Mouse (Mus musculus) hindbrain, embryonic 14.5 days (tissue): ENCODE results near the gene Ptprb. TPM values are rescaled to one million over a fixed set of nuclear protein-coding genes. Genes with fewer than 3 reads are reported as not detected.

Source experiments
- ATAC-seq: fragments of 200-750 bp; cut with Nextera tagmentation; 2 replicates; pipeline ENCODE4 v1.8.0; 2017; ENCODE audit warnings: moderate number of reproducible peaks, mild to moderate bottlenecking, moderate TSS enrichment, moderate library complexity; ENCODE audit not compliant: low FRiP score
- DNase-seq: peaks from one replicate; pipeline ENCODE4 v3.0.0-alpha.2; 2015; ENCODE audit warnings: low spot score
- H3K27ac ChIP-seq: fragments of 300-500 bp; sonication (generic); 2 replicates; pipeline ENCODE4 v1.5.1; 2014; ENCODE audit warnings: mild to moderate bottlenecking, moderate library complexity
- H3K27me3 ChIP-seq: fragments of 300-500 bp; sonication (generic); 2 replicates; pipeline ENCODE4 v1.6.1; 2014; ENCODE audit warnings: mild to moderate bottlenecking, low read length, mixed read lengths; ENCODE audit not compliant: control insufficient read depth, insufficient read depth
- H3K36me3 ChIP-seq: fragments of 300-500 bp; sonication (generic); replicated peaks from 2 replicates; pipeline ENCODE4 v1.6.1; 2014; ENCODE audit not compliant: control insufficient read depth, insufficient read depth
- H3K4me1 ChIP-seq: fragments of 300-500 bp; sonication (generic); replicated peaks from 2 replicates; pipeline ENCODE4 v1.6.1; 2014; ENCODE audit warnings: antibody characterized with exemption, low read length, mixed read lengths; ENCODE audit not compliant: control insufficient read depth, insufficient read depth
- H3K4me2 ChIP-seq: fragments of 300-500 bp; sonication (generic); replicated peaks from 2 replicates; pipeline ENCODE4 v1.6.1; 2014; ENCODE audit warnings: mild to moderate bottlenecking, moderate library complexity
- H3K4me3 ChIP-seq: fragments of 300-500 bp; sonication (generic); replicated peaks from 2 replicates; pipeline ENCODE4 v1.5.1; 2014; ENCODE audit warnings: mild to moderate bottlenecking, low read length
- H3K9ac ChIP-seq: fragments of 300-500 bp; sonication (generic); 2 replicates; pipeline ENCODE4 v1.6.1; 2014
- H3K9me3 ChIP-seq: fragments of 300-500 bp; sonication (generic); 2 replicates; pipeline ENCODE4 v1.6.1; 2016; ENCODE audit warnings: low read length; ENCODE audit not compliant: control insufficient read depth
- WGBS: fragments of 180-500 bp; shearing (Covaris S2); extraction: QIAGEN DNeasy Blood & Tissue Kit; methylation state at CpG from one replicate; pipeline ENCODE4 v1.1.7; 2014; 5-methylcytosine and 5-hydroxymethylcytosine counted together
- polyA plus RNA-seq: library from polyadenylated mRNA; unstranded; fragments of >200 nt; fragmentation: Nextera tagmentation; extraction: Ambion mirVana; gene quantifications from 2 replicates; pipeline ENCODE4 v1.2.1, GENCODE M21; 2014

The Ptprb gene
- polyA plus RNA-seq, 1 experiment from 2014 or later = 5.0 TPM

DNA sequence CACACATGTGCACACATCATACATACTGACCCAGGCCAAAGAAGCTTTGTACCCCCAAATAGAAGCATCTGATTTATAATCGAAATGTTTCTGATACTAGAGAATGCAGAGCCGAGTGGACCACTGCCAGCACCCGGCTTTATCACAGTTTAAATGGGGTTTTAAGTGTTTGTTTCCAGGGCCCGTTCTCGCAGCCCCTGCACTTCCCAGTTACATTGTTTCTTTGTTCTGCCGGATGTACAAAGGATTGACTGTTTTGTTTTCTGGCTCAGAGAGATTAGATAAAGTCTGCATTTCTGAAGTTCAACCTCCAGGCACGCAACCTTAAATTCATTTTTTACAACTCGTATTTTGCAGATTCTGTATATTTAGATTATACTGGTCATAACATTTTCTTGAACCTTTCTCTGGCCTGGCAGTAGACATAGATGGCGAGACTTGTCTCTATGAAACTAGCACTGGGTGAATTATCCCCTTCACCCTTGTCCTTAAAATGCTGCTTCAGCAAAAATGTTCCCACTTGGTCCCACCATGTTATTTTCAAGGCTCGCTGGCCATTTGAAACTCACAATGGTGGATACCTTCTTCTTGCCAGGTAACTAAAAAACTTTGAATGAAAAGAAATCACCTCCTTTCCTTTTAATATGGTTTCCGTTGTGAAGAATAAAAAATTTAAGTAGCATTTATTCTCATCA is 35.3 kb downstream of the Ptprb start:
- DNase-seq (no peak), ATAC-seq (no peak)
- H3K27me3 ChIP-seq = no peaks in the 10 kb centered on the region
- H3K9me3 ChIP-seq = no peaks in the 10 kb centered on the region
- H3K27ac ChIP-seq = no peak overlapping the region
- no peak overlapping the region for H3K4me3 ChIP-seq
- 53% methylated on average over 11 of the region's 11 CpGs for WGBS
- no peaks in the 10 kb centered on the region for H3K36me3 ChIP-seq
- H3K4me1 ChIP-seq = no peaks in the 10 kb centered on the region
- no peak overlapping the region for H3K4me2 ChIP-seq
- H3K9ac ChIP-seq = no peak overlapping the region

- ATAC-seq (no peak), DNase-seq (peak; percentile 91)
- H3K27me3 ChIP-seq = no peaks in the 10 kb centered on the region
- H3K9ac ChIP-seq = no peak overlapping the region
- no peaks in the 10 kb centered on the region for H3K36me3 ChIP-seq
- H3K4me1 ChIP-seq = no peaks in the 10 kb centered on the region
- H3K27ac ChIP-seq = no peak overlapping the region
- H3K4me2 ChIP-seq = no peak overlapping the region
- H3K9me3 ChIP-seq = no peaks in the 10 kb centered on the region
- no peak overlapping the region for H3K4me3 ChIP-seq
- 22% methylated on average over 12 of the region's 12 CpGs for WGBS
Observed at GRCm38 (mm10) chr10:116319246-116319645, 43.9 kb downstream of the Ptprb start.

- Histone ChIP-seq H3K4me3 (no peak overlapping the region), H3K9ac (no peak overlapping the region), H3K9me3 (no peaks in the 10 kb centered on the region), H3K36me3 (no peaks in the 10 kb centered on the region), H3K27ac (no peak overlapping the region), H3K4me1 (no peaks in the 10 kb centered on the region; the same call in 1 of the 2 replicates), H3K4me2 (no peak overlapping the region), H3K27me3 (no peaks in the 10 kb centered on the region)
- DNase-seq (no peak), ATAC-seq (no peak)
- WGBS = 12% methylated on average over 5 of the region's 5 CpGs
Observed at GRCm38 (mm10) chr10:116329086-116329485, 53.8 kb downstream of the Ptprb start.

DNA sequence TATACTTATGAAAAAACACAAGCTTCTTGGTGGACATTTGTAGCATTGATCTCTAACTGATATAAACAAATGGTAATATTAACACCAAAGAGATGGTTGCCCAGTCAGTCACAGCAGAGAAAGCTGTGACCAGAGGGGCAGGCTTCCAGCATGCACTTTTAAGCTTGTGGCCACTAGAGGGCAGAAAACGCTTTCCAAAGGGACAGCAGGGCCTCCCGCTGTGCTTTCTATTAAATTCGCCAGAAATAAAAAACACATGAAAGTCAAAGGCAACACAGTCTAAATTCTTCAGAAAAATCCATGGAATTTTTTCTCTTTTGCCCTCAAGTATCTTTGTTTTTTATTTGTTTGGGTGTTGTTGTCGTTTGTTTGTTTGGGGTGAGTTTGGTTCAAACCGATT is 55.1 kb downstream of the Ptprb start:
- DNase-seq (peak; percentile 95), ATAC-seq (0 out of 2 replicates have a peak, but pooled peaks have one; percentile 53)
- Histone ChIP-seq H3K27me3 (no peaks in the 10 kb centered on the region), H3K4me3 (no peak overlapping the region; the same call in 1 of the 2 replicates), H3K36me3 (no peaks in the 10 kb centered on the region), H3K4me1 (no peaks in the 10 kb centered on the region; the same call in 1 of the 2 replicates), H3K27ac (no peak overlapping the region), H3K9ac (0 out of 2 replicates have a peak overlapping the region, but pooled peaks have one; percentile 31), H3K4me2 (peak overlapping the region; percentile 46), H3K9me3 (no peaks in the 10 kb centered on the region)
- WGBS = 16% methylated on average over 5 of the region's 5 CpGs

DNA sequence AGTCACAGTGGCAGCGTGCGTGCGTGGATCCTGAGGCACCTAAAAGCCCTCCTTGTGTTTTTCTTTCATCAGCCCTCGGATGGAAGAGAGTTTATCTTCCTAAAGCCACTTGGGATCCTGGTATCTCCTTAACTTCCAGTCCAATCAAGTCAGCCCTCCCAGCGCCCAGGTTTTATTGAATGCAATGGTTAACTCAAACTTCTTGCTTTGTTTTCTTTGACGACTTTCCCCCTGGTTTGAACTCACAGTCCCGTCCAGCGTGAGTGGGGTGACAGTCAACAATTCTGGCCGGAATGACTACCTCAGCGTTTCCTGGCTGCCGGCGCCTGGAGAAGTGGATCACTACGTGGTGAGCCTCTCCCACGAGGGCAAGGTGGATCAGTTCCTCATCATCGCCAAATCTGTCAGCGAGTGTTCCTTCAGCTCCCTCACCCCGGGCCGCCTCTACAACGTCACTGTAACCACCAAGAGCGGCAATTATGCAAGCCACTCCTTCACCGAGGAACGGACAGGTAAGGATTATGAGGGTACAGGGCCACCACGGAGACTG is 55.7 kb downstream of the Ptprb start:
- DNase-seq = no peak
- Histone ChIP-seq H3K9ac (peak overlapping the region; percentile 31; the same call in 1 of the 2 replicates), H3K27me3 (no peaks in the 10 kb centered on the region), H3K9me3 (no peaks in the 10 kb centered on the region), H3K4me1 (no peaks in the 10 kb centered on the region; the same call in 1 of the 2 replicates), H3K27ac (no peak overlapping the region), H3K4me3 (no peak overlapping the region; the same call in 1 of the 2 replicates), H3K4me2 (peak overlapping the region; percentile 46), H3K36me3 (no peaks in the 10 kb centered on the region)
- 27% methylated on average over 23 of the region's 23 CpGs for WGBS
- ATAC-seq = no peak

- Histone ChIP-seq H3K4me1 (no peaks in the 10 kb centered on the region; the same call in 1 of the 2 replicates), H3K27me3 (no peaks in the 10 kb centered on the region), H3K4me3 (no peak overlapping the region), H3K36me3 (no peaks in the 10 kb centered on the region), H3K27ac (no peak overlapping the region), H3K9ac (no peak overlapping the region), H3K4me2 (no peak overlapping the region), H3K9me3 (no peaks in the 10 kb centered on the region)
- no peak for DNase-seq
- ATAC-seq = peak; percentile 40; the same call in 1 of the 2 replicates
- 58% methylated on average over 16 of the region's 16 CpGs for WGBS
Observed at GRCm38 (mm10) chr10:116333666-116334065, 58.3 kb downstream of the Ptprb start.

DNA sequence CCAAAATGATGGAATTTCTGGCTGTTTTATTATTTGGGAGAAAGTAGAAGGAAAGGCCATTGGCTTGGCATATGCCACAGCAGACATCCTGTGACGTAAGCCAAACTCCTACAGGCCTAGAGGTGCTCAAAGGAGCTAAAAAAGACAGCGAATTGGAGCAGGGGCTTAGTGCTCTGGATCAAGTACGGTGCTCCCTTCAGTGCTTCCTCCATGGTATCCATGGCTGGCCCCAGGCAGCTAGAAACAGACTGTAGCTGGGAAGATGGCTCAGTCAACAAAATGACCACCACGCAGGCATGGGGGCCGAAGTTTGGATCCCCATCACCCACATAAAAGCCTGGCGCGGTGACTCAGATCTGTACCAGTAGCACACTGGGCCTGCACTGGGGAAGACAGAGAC is 58.8 kb downstream of the Ptprb start:
- H3K4me2 ChIP-seq = no peak overlapping the region
- no peaks in the 10 kb centered on the region; the same call in 1 of the 2 replicates for H3K4me1 ChIP-seq
- H3K9ac ChIP-seq = no peak overlapping the region
- no peak for ATAC-seq
- DNase-seq = no peak
- H3K4me3 ChIP-seq = no peak overlapping the region
- no peaks in the 10 kb centered on the region for H3K36me3 ChIP-seq
- 93% methylated on average over 7 of the region's 7 CpGs for WGBS
- 0 out of 2 replicates have a peak overlapping the region, but pooled peaks have one; percentile 0 for H3K27ac ChIP-seq
- no peaks in the 10 kb centered on the region for H3K9me3 ChIP-seq
- H3K27me3 ChIP-seq = no peaks in the 10 kb centered on the region

- H3K27ac ChIP-seq = no peak overlapping the region
- ATAC-seq = no peak
- WGBS = 91% methylated on average over 7 of the region's 7 CpGs
Observed at GRCm38 (mm10) chr10:116335328-116335727, 60.0 kb downstream of the Ptprb start.

DNA sequence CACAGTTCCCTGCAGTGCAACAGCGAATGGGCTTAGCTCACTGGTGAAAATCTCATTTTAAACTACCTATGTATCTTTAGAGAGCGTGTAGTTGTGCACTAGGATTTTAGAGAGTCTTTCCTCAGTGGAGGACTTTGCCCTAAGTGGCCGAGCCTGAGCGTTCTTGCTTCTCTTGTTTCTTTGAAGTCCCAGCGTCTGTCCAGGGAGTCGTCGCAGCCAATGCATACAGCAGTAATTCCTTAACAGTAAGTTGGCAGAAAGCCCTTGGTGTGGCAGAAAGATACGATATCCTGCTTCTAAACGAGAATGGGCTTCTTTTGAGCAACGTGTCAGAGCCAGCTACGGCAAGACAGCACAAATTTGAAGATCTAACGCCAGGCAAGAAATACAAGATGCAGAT is 65.9 kb downstream of the Ptprb start:
- ATAC-seq = no peak
- H3K27ac ChIP-seq = no peak overlapping the region
- 90% methylated on average over 12 of the region's 12 CpGs for WGBS

More at GRCm38 (mm10) chr10:116335328-116335727, 60.0 kb downstream of the Ptprb start:
- H3K9me3 ChIP-seq = no peaks in the 10 kb centered on the region
- no peak overlapping the region for H3K4me2 ChIP-seq
- DNase-seq = no peak
- H3K4me3 ChIP-seq = no peak overlapping the region
- H3K27me3 ChIP-seq = no peaks in the 10 kb centered on the region
- no peaks in the 10 kb centered on the region; the same call in 1 of the 2 replicates for H3K4me1 ChIP-seq
- H3K36me3 ChIP-seq = no peaks in the 10 kb centered on the region
- H3K9ac ChIP-seq = no peak overlapping the region

More for the DNA sequence above, 65.9 kb downstream of the Ptprb start:
- Histone ChIP-seq H3K4me3 (no peak overlapping the region), H3K36me3 (no peaks in the 10 kb centered on the region), H3K9ac (no peak overlapping the region), H3K9me3 (no peaks in the 10 kb centered on the region), H3K4me2 (no peak overlapping the region), H3K4me1 (no peaks in the 10 kb centered on the region), H3K27me3 (no peaks in the 10 kb centered on the region)
- no peak for DNase-seq
